Mouse (Mus musculus) midbrain, embryonic 13.5 days (tissue): ENCODE measurements around the gene Magee2. TPM values are rescaled to one million over a fixed set of nuclear protein-coding genes. Genes with fewer than 3 reads are reported as not detected.
"Not testable (repeated sequence)": the region's sequence is repeated elsewhere in the genome, so short reads cannot be mapped to it uniquely, and the experiment has no call there.

Experiments
- ATAC-seq: fragments of 200-750 bp; cut with Nextera tagmentation; 2 replicates; pipeline ENCODE4 v1.8.0; 2017; ENCODE audit warnings: mild to moderate bottlenecking, moderate TSS enrichment, moderate library complexity
- H3K27ac ChIP-seq: fragments of 300-500 bp; sonication (generic); 2 replicates; pipeline ENCODE4 v1.5.1; 2015; ENCODE audit warnings: inconsistent platforms, mild to moderate bottlenecking, moderate library complexity
- H3K27me3 ChIP-seq: fragments of 300-500 bp; sonication (generic); 2 replicates; pipeline ENCODE4 v1.6.1; 2015; ENCODE audit warnings: mild to moderate bottlenecking, inconsistent platforms
- H3K36me3 ChIP-seq: fragments of 300-500 bp; sonication (generic); 2 replicates; pipeline ENCODE4 v1.6.1; 2015; ENCODE audit warnings: mild to moderate bottlenecking, inconsistent platforms
- H3K4me1 ChIP-seq: fragments of 300-500 bp; sonication (generic); replicated peaks from 2 replicates; pipeline ENCODE4 v1.6.1; 2015; ENCODE audit warnings: inconsistent platforms
- H3K4me2 ChIP-seq: fragments of 300-500 bp; sonication (generic); replicated peaks from 2 replicates; pipeline ENCODE4 v1.6.1; 2015; ENCODE audit warnings: moderate library complexity, mild to moderate bottlenecking, inconsistent platforms
- H3K4me3 ChIP-seq: fragments of 300-500 bp; sonication (generic); replicated peaks from 2 replicates; pipeline ENCODE4 v1.5.1; 2015; ENCODE audit warnings: mild to moderate bottlenecking, inconsistent platforms
- H3K9ac ChIP-seq: fragments of 300-500 bp; sonication (generic); replicated peaks from 2 replicates; pipeline ENCODE4 v1.6.1; 2015; ENCODE audit warnings: mild to moderate bottlenecking, inconsistent platforms
- H3K9me3 ChIP-seq: fragments of 300-500 bp; sonication (generic); 2 replicates; pipeline ENCODE4 v1.6.1; 2016; ENCODE audit warnings: mild to moderate bottlenecking, inconsistent platforms
- WGBS: fragments of 180-500 bp; shearing (Covaris S2); methylation state at CpG from one replicate; pipeline ENCODE4 v1.1.7; 2015; 5-methylcytosine and 5-hydroxymethylcytosine counted together
- polyA plus RNA-seq: library from polyadenylated mRNA; unstranded; fragments of >200 nt; fragmentation: Nextera tagmentation; extraction: Ambion mirVana; gene quantifications from 2 replicates; pipeline ENCODE4 v1.2.1, GENCODE M21; 2015

The Magee2 gene
- 18.8 and 21.2 TPM in 2 replicates for polyA plus RNA-seq

DNA sequence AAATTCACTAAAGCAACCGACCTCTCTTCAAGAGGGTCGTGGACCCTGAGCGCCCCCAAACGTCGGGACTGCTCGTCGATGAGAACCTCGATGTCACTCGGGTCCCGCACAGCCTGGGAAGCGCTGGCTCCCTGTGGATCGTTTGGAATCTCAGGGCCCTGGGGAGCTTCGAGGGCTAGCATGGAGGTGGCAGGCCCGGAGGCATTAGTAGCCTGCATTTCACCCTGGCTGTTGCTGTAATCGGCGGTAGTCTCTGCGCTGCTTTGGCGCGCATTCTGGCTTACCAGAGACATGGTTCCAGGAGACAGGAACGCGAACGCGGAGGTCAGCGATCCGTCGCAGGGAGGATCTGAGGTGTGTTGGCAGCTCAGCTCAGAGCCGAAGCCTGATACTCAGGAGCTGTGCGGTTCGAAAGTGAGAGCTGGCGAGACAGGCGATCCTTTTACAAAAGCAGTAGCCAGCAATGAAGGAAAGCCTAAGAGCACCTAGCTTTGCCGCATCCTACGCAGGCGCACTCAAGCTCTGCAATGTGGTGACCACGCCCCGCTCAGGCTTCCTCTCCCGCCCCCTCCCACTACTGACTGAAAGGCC lies at the start of gene Magee2:
Gene Magee2, minus strand, starts transcription at position 517 of the 591 bp plus-strand sequence.
- peak within 1 kb of the TSS; percentile 52 for H3K4me2 ChIP-seq
- 27% methylated on average over 37 of the region's 37 CpGs for WGBS
- H3K9me3 ChIP-seq = no peaks in the 10 kb centered on the region
- peak within 1 kb of the TSS; percentile 77 for H3K27ac ChIP-seq
- H3K4me3 ChIP-seq = peak within 1 kb of the TSS; percentile 50
- H3K4me1 ChIP-seq = no peaks in the 10 kb centered on the region
- H3K9ac ChIP-seq = peak within 1 kb of the TSS; percentile 70
- peaks cover 61% of the 10 kb centered on the region for H3K27me3 ChIP-seq
- peak; percentile 97 for ATAC-seq
- H3K36me3 ChIP-seq = no peaks in the 10 kb centered on the region

DNA sequence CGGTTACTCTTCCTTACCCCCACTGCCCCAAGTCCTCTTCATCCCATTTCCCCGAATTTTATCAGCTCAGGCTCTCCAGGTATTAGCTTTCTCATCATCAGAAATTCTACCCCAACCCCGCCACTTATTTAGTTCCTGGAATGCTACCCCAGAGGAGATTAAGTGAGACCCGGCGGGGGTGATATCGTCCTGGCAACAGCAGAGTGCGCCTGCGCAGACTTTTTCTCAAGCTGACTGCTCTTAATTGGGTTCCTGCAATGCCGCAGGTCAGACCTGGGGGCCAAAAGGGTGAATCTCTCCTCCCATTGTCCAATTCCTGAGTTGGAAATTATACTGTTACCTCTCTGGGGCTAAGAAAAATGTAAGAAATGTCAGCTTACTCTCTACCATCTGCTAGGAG lies 3.5 kb downstream of the Magee2 start:
- 33% methylated on average over 9 of the region's 9 CpGs for WGBS

DNA sequence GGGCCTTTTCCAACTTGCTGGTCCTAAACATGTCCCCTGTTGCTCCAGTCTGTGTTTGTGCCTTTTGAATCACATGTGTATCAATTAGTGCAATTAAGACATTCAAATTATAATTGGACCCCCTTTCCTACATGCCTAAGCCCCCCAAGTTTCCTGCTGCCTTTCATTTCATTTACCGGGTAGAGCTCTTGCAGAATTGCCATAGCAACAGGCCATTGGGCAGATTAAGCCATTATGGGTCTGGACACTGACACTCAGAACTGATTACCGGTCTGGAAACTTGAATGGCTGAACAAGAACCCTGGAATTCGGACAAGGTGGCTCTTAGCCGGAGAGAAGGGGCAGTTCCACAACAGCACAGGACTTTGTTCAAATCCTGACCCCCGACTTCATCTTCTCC lies 39.5 kb downstream of the Magee2 start:
- not testable (repeated sequence) for H3K4me3 ChIP-seq, H3K36me3 ChIP-seq, H3K27ac ChIP-seq, ATAC-seq, H3K4me2 ChIP-seq, H3K9ac ChIP-seq, H3K4me1 ChIP-seq, H3K9me3 ChIP-seq
- peaks cover 25% of the 10 kb centered on the region; the same call in 1 of the 2 replicates for H3K27me3 ChIP-seq
- WGBS = 35% methylated on average over 4 of the region's 5 CpGs

More for the DNA sequence above, 3.5 kb downstream of the Magee2 start:
- no peak for ATAC-seq
- Histone ChIP-seq H3K27me3 (peaks cover 71% of the 10 kb centered on the region), H3K4me3 (peak overlapping the region; percentile 9; the same call in 1 of the 2 replicates), H3K4me2 (peak overlapping the region; percentile 34; the same call in 1 of the 2 replicates), H3K27ac (no peak overlapping the region), H3K9me3 (0 out of 2 replicates have a peak, but pooled peaks cover 3% of the 10 kb centered on the region), H3K4me1 (no peaks in the 10 kb centered on the region), H3K36me3 (no peaks in the 10 kb centered on the region), H3K9ac (no peak overlapping the region)

DNA sequence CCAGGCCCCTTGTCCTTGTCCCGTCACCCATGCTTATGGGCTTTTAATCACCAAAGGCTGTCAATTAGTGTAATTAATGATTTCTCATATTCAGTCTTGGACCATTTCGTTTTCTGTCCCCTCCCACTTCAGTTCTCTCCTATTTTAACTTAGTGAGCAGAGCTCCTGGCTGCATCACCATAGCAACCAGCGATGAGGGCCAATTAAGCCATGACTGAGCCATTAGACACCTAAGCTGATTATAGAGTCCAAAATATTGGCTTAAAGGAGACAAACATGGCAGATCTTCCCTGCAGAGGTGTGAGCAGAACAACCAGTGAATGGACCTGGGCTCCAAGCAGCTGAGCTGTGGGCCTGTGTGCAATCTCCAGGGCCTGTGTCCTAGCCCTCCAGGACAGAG lies 40.1 kb downstream of the Magee2 start:
- peaks cover 25% of the 10 kb centered on the region; the same call in 1 of the 2 replicates for H3K27me3 ChIP-seq
- H3K4me3 ChIP-seq, H3K9ac ChIP-seq, H3K4me1 ChIP-seq, H3K9me3 ChIP-seq, H3K36me3 ChIP-seq, H3K27ac ChIP-seq, H3K4me2 ChIP-seq: not testable (repeated sequence)
- WGBS = 73% methylated on average over 1 of the region's 3 CpGs
- ATAC-seq = 0 out of 2 replicates have a peak, but pooled peaks have one; percentile 11

DNA sequence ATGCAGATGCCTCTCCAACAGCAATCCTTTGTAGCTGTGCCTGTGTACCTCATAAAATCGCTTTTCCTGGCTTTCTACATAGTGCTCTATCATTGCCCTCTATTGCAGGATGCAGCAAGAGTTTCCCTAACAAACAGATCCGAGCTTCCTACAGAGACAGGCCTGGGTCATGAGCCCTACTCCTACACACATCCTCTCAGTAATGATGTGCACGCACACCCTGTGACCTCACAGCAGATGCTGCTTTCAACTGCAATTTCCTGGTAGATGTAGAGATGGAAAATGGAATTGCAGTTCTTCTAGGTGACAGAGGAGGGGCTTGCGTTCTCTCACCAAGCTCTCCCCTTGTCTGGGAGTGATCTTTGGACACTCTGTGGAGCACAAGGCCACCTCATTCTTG lies 43.4 kb downstream of the Magee2 start:
- H3K36me3 ChIP-seq, H3K27ac ChIP-seq, H3K4me2 ChIP-seq, H3K4me1 ChIP-seq, H3K9ac ChIP-seq, H3K4me3 ChIP-seq, H3K9me3 ChIP-seq, ATAC-seq: not testable (repeated sequence)
- H3K27me3 ChIP-seq = peaks cover 19% of the 10 kb centered on the region; the same call in 1 of the 2 replicates
- WGBS = 71% methylated on average over 4 of the region's 4 CpGs

Other genes starting within 250 kb of the Magee2 start
- 5.6 and 5.9 TPM in 2 replicates for gene Zdhhc15, start 186.2 kb downstream of the Magee2 start, polyA plus RNA-seq
- 41.7 and 44.2 TPM in 2 replicates for gene Pbdc1, start 222.5 kb upstream of the Magee2 start, polyA plus RNA-seq